Mouse (Mus musculus): ENCODE measurements around the gene Tmem132d.

- no peak for TF ChIP-seq CTCF (IDR thresholded peaks at IDR 0.05; ENCODE audit: insufficient read depth, low read length)
- no peak for TF ChIP-seq POLR2A (IDR thresholded peaks at IDR 0.05; ENCODE audit: borderline replicate concordance, extremely low read depth, low read depth, low read length)
These were observed 102.5 kb downstream of the Tmem132d start for GRCm38 (mm10) chr5:128330351-128330750.
